Mouse (Mus musculus) bone marrow macrophage, adult 2 months (primary cell): ENCODE results near the gene Zfp773. TPM values are rescaled to one million over a fixed set of nuclear protein-coding genes. Genes with fewer than 3 reads are reported as not detected.

Experiments used
- H3K27ac ChIP-seq: 2 replicates; pipeline ENCODE4 v1.5.1; 2012; ENCODE audit warnings: low read depth, low read length; ENCODE audit not compliant: insufficient read depth
- H3K4me1 ChIP-seq: 2 replicates; pipeline ENCODE4 v1.6.1; 2012; ENCODE audit warnings: low read length; ENCODE audit not compliant: control insufficient read depth, insufficient read depth
- H3K4me3 ChIP-seq: 2 replicates; pipeline ENCODE4 v1.5.1; 2012; ENCODE audit warnings: mild to moderate bottlenecking, low read length, moderate library complexity; ENCODE audit not compliant: insufficient read depth
- CTCF ChIP-seq: IDR thresholded peaks from 2 replicates; pipeline ENCODE4 v1.5.1; 2012; ENCODE audit warnings: low read depth, mild to moderate bottlenecking, low read length, moderate library complexity
- POLR2A ChIP-seq: IDR thresholded peaks from 2 replicates; pipeline ENCODE4 v1.6.1; 2012; ENCODE audit warnings: mild to moderate bottlenecking, low read depth, low read length, borderline replicate concordance
- polyA plus RNA-seq: library from polyadenylated mRNA; stranded (reverse); fragments of >200 nt; gene quantifications from 2 replicates; pipeline ENCODE4 v1.2.4, GENCODE M21; 2012; ENCODE audit not compliant: missing spikeins, insufficient read depth, insufficient read length

Gene Zfp773
- polyA plus RNA-seq, 1 experiment: 2.3 TPM

DNA sequence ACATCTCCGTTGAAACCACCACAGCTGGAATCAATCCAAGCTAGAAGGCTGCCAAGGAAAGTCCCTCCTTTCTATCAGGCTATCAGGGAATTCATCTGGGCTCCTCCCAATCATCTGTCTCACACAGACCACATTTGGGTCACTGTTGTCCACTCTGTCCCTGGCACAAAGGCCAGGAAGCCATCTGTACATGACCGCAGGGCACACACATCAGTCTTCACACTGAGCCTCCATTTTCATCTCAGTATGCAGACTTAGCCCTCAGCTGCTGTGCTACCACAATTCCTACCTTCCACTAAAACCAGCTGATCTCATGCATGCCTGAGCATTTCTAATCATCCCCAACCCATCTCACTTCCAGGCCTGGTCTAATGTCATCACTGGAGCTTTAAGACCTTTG lies 18.1 kb downstream of the Zfp773 start:
- peaks cover 4% of the 10 kb centered on the region; the same call in 1 of the 2 replicates for H3K4me1 ChIP-seq
- H3K27ac ChIP-seq: no peak overlapping the region
- no peak overlapping the region for H3K4me3 ChIP-seq
- TF ChIP-seq POLR2A: no peak
- TF ChIP-seq CTCF: no peak

DNA sequence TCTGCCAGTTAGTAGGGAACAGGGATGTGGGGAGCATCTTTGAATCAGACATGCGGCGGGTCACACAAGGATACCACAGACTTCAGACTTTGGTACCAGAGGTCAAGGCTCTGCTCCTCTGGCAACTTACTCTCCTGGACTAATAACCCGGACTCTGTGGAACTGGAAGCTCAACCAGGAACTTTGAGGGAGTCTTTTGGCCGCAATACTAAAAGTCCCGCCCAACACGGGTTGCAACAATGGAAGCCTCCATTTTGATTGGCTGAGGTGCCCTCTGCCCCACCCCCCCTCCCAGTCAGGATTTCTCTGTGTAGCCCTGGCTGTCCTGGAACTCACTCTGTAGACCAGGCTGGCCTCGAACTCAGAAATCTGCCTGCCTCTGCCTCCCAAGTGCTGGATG lies 28.1 kb downstream of the Zfp773 start:
- Histone ChIP-seq H3K4me3 (no peak overlapping the region), H3K4me1 (no peaks in the 10 kb centered on the region), H3K27ac (no peak overlapping the region)
- TF ChIP-seq CTCF (no peak), POLR2A (no peak)

Other genes starting within 250 kb of the Zfp773 start
- not detected in 2 replicates for gene Aurkc, start 141.5 kb downstream of the Zfp773 start, polyA plus RNA-seq
- gene Zfp954, start 15.3 kb downstream of the Zfp773 start, polyA plus RNA-seq: 10.4 and 11.0 TPM in 2 replicates
- 2.9 and 3.1 TPM in 2 replicates for gene Zfp418, start 34.6 kb upstream of the Zfp773 start, polyA plus RNA-seq
- gene Zfp772, start 73.2 kb upstream of the Zfp773 start, polyA plus RNA-seq: 3.6 and 4.1 TPM in 2 replicates
- gene Vmn2r29, start 110.6 kb upstream of the Zfp773 start, polyA plus RNA-seq: 1.4 TPM in 1 of 2 replicates, not detected in the other
- gene Gm45844, start 141.5 kb upstream of the Zfp773 start, polyA plus RNA-seq: 3.0 and 3.4 TPM in 2 replicates
- 40.8 and 44.2 TPM in 2 replicates for gene Clcn4, start 164.1 kb upstream of the Zfp773 start, polyA plus RNA-seq
- 0.07 and 0.21 TPM in 2 replicates for gene Vmn2r30, start 200.9 kb upstream of the Zfp773 start, polyA plus RNA-seq
- not detected in 2 replicates for gene Gm45783, start 237.8 kb upstream of the Zfp773 start, polyA plus RNA-seq